Mouse (Mus musculus) heart, embryonic 10.5 days (tissue): ENCODE data around the gene Ipo5. TPM values are rescaled to one million over a fixed set of nuclear protein-coding genes. Genes with fewer than 3 reads are reported as not detected.

Experiments
- DNase-seq: peaks from one replicate; pipeline ENCODE4 v3.0.0-alpha.2; 2017; ENCODE audit warnings: low spot score
- H3K27ac ChIP-seq: fragments of 300-500 bp; sonication (generic); 2 replicates; pipeline ENCODE4 v1.5.1; 2016; ENCODE audit warnings: mild to moderate bottlenecking
- H3K27me3 ChIP-seq: fragments of 300-500 bp; sonication (generic); 2 replicates; pipeline ENCODE4 v1.6.1; 2016; ENCODE audit warnings: mild to moderate bottlenecking; ENCODE audit not compliant: poor library complexity, insufficient read depth, severe bottlenecking
- H3K36me3 ChIP-seq: fragments of 300-500 bp; sonication (generic); 2 replicates; pipeline ENCODE4 v1.6.1; 2016; ENCODE audit warnings: mild to moderate bottlenecking, moderate library complexity
- H3K4me1 ChIP-seq: fragments of 300-500 bp; sonication (generic); 2 replicates; pipeline ENCODE4 v1.6.1; 2016; ENCODE audit warnings: mild to moderate bottlenecking
- H3K4me3 ChIP-seq: fragments of 300-500 bp; sonication (generic); 2 replicates; pipeline ENCODE4 v1.5.1; 2016; ENCODE audit warnings: mild to moderate bottlenecking, moderate library complexity
- H3K9me3 ChIP-seq: fragments of 300-500 bp; sonication (generic); 2 replicates; pipeline ENCODE4 v1.6.1; 2016; ENCODE audit warnings: mild to moderate bottlenecking, moderate library complexity
- WGBS: fragments of 180-500 bp; shearing (Covaris S2); methylation state at CpG from one replicate; pipeline ENCODE4 v1.1.7; 2016; 5-methylcytosine and 5-hydroxymethylcytosine counted together
- polyA plus RNA-seq: library from polyadenylated mRNA; unstranded; fragments of >200 nt; fragmentation: Nextera tagmentation; extraction: Ambion mirVana; gene quantifications from 2 replicates; pipeline ENCODE4 v1.2.1, GENCODE M21; 2016

Ipo5 gene
- polyA plus RNA-seq, 1 experiment from 2014 or later, result 104 TPM

- H3K27me3 ChIP-seq, result no peaks in the 10 kb centered on the region
- 90% methylated on average over 11 of the region's 11 CpGs for WGBS
- DNase-seq, result no peak
Measured at GRCm38 (mm10) chr14:120888681-120889080, 22.3 kb upstream of the Ipo5 start.

GRCm38 (mm10) chr14:120892369-120892768 lies 18.7 kb upstream of the Ipo5 start:
- no peak for DNase-seq
- H3K4me1 ChIP-seq, result peaks cover 5% of the 10 kb centered on the region; the same call in 1 of the 2 replicates
- H3K36me3 ChIP-seq, result no peaks in the 10 kb centered on the region
- H3K9me3 ChIP-seq, result no peaks in the 10 kb centered on the region
- no peaks in the 10 kb centered on the region for H3K27me3 ChIP-seq
- WGBS, result 70% methylated on average over 8 of the region's 8 CpGs
- H3K27ac ChIP-seq, result no peak overlapping the region
- no peak overlapping the region for H3K4me3 ChIP-seq

More at GRCm38 (mm10) chr14:120888681-120889080, 22.3 kb upstream of the Ipo5 start:
- Histone ChIP-seq H3K4me3 (no peak overlapping the region), H3K4me1 (no peaks in the 10 kb centered on the region), H3K27ac (no peak overlapping the region), H3K36me3 (no peaks in the 10 kb centered on the region), H3K9me3 (no peaks in the 10 kb centered on the region)

DNA sequence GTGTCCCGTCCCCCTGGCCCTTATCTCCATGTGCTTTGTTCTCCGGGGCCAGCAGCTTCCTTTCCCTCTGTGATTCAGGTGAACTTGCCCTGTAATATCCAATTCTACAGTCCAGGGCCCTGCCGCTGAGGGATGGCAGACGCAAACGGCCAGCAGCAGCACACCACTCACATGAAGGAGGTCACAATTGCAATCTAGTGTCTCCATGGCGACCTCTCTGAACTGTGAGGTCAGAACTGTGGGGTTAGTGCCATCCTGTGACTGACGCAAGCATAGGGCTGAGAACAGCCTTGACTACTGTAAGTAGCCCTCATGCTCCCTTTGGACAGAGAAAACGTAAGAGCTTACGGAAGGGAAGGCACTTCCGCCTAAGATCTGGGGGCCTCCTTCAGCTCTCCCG lies 14.4 kb upstream of the Ipo5 start:
- no peaks in the 10 kb centered on the region for H3K36me3 ChIP-seq
- H3K4me1 ChIP-seq, result peaks cover 5% of the 10 kb centered on the region; the same call in 1 of the 2 replicates
- DNase-seq, result no peak
- H3K27me3 ChIP-seq, result no peaks in the 10 kb centered on the region
- H3K9me3 ChIP-seq, result no peaks in the 10 kb centered on the region
- H3K4me3 ChIP-seq, result no peak overlapping the region
- no peak overlapping the region for H3K27ac ChIP-seq
- WGBS, result 73% methylated on average over 11 of the region's 11 CpGs

DNA sequence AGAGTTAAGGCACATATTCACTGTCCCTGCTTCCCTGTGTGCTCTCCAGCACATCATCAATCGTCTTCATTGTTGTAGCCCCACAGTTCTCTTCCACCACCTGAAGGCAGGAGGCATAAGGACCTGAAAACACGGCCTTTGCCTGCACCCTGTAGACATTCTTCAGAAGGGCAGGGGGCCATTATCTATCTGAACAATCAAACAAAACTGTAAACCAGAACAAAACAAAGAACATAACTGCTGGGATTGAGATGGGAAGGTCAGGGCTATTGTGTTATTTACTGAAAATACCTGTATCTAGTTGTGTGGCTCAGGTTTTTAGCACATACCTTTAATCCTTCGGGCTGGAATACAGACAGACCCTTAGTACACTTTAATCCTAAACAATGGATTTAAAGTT lies 12.1 kb upstream of the Ipo5 start:
- Histone ChIP-seq H3K9me3 (no peaks in the 10 kb centered on the region), H3K36me3 (no peaks in the 10 kb centered on the region), H3K4me3 (no peak overlapping the region), H3K27ac (no peak overlapping the region), H3K4me1 (peaks cover 5% of the 10 kb centered on the region; the same call in 1 of the 2 replicates), H3K27me3 (no peaks in the 10 kb centered on the region)
- no peak for DNase-seq
- 77% methylated on average over 3 of the region's 3 CpGs for WGBS

- Histone ChIP-seq H3K27me3 (no peaks in the 10 kb centered on the region), H3K9me3 (no peaks in the 10 kb centered on the region), H3K4me3 (no peak overlapping the region), H3K4me1 (peaks cover 13% of the 10 kb centered on the region; the same call in 1 of the 2 replicates), H3K36me3 (no peaks in the 10 kb centered on the region), H3K27ac (no peak overlapping the region)
- WGBS, result 79% methylated on average over 3 of the region's 3 CpGs
- no peak for DNase-seq
Measured at GRCm38 (mm10) chr14:120909396-120909795, 1.6 kb upstream of the Ipo5 start.

DNA sequence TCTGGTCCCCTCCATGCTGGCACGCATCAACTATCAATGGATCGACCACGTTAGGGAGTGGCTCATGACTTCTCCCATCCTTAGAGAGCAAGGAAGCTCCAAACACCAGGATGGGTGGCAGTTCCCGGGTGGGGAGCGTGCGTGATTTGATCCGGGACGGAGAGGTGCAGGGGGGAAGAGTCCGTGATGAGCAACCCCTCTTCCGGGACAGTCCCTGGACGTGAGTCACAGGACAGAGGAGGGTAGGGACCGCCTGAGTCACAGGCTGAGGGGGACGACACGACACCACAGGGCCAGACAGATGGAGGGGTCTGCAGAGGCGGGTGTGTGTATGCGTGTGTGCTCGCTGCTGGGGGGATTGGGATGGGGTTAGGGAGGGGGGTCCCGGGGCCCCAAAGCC lies 704 bp upstream of the Ipo5 start:
- WGBS, result under 1% methylated on average over 18 of the region's 18 CpGs
- DNase-seq, result no peak
- H3K4me1 ChIP-seq, result peaks cover 13% of the 10 kb centered on the region; the same call in 1 of the 2 replicates

DNA sequence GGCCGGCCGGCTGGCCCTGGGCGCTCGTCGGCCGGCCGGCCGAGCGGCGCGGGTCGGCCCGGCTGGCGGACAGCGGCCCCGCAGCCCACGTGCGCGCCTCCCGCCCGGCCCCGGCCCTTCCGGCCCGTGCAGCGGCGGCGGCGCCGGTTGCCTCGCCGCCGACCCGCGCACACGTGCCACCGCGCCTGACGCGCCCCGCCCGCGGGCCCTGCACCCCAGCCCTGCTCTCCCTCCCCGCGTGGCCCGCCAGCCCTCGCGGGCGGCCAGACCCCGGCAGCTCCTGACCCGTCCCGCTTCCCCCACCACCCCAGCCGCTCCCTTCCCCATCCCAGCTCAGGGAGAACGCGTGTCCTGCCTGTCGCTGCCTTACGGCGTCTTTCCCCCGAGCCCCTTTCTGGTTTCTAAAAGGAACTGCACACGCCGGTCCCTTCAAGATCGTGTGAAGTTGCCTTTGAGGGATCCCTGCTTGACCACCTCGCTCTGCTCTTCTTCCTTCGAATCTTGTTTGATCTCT lies 421 bp downstream of the Ipo5 start:
- Histone ChIP-seq H3K36me3 (no peaks in the 10 kb centered on the region), H3K27me3 (no peaks in the 10 kb centered on the region), H3K27ac (peak overlapping the region; percentile 94), H3K4me3 (peak overlapping the region; percentile 84), H3K9me3 (no peaks in the 10 kb centered on the region), H3K4me1 (peaks cover 13% of the 10 kb centered on the region; the same call in 1 of the 2 replicates)
- 5% methylated on average over 60 of the region's 63 CpGs for WGBS
- peak; percentile 86 for DNase-seq

More for the DNA sequence above, 704 bp upstream of the Ipo5 start:
- H3K27me3 ChIP-seq, result no peaks in the 10 kb centered on the region
- H3K36me3 ChIP-seq, result no peaks in the 10 kb centered on the region
- peak overlapping the region; percentile 84 for H3K4me3 ChIP-seq
- no peaks in the 10 kb centered on the region for H3K9me3 ChIP-seq
- peak overlapping the region; percentile 94 for H3K27ac ChIP-seq

DNA sequence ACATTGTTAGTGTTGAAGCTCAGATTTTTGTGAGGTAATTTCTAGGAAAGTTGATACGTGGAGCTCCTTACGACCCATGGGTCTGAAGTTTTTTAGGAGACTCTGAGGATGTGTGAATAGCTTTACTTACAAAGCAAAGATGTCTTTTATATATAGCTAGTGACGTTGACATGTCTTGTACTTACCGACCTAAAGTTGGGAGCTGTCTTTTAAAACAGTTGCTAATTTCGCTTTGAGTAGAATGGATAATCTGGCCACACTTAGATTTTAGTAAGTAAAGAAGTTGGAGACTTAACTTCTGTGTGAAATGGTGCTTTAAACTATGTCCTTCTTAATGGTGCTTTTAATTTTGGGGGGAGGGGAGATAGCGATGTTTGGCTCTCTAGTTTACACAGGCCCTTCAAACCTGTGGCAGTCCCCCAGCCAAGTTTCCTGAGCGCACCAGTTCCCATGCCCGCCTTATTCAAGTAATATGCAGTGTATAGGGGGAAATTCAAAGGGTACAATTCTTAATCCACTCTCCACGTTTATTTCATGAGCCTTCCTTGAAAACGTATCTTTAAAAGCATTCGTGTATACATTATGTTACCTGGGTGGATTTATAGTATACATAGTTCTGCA lies 1.2 kb downstream of the Ipo5 start:
- H3K36me3 ChIP-seq, result 0 out of 2 replicates have a peak, but pooled peaks cover 2% of the 10 kb centered on the region
- peak; percentile 61 for DNase-seq
- H3K4me3 ChIP-seq, result peak overlapping the region; percentile 84
- H3K27ac ChIP-seq, result peak overlapping the region; percentile 94; the same call in 1 of the 2 replicates
- WGBS, result 12% methylated on average over 11 of the region's 11 CpGs
- peaks cover 13% of the 10 kb centered on the region; the same call in 1 of the 2 replicates for H3K4me1 ChIP-seq
- H3K9me3 ChIP-seq, result no peaks in the 10 kb centered on the region
- H3K27me3 ChIP-seq, result no peaks in the 10 kb centered on the region

DNA sequence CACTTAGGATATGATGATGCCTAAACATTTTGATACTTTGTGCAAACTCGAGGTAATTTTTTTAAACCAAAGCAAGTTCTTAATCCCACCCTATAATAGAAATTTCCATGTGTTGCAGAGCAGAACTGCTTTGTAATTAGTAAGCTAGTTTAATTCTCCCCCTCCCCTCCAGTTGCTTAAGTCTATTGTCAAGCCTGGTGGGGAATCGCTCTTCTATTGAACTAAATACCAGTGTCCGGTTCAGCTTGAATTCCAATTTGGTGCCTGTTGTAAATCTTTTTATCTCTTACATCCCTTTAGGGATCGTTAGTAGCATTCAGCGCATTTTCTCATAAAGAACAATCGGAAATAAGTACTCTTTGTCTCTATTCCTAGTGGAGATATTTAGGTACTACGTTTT lies 1.9 kb downstream of the Ipo5 start:
- Histone ChIP-seq H3K4me1 (peaks cover 13% of the 10 kb centered on the region; the same call in 1 of the 2 replicates), H3K27ac (no peak overlapping the region), H3K27me3 (no peaks in the 10 kb centered on the region), H3K36me3 (peaks cover 9% of the 10 kb centered on the region; the same call in 1 of the 2 replicates), H3K4me3 (peak overlapping the region; percentile 84), H3K9me3 (no peaks in the 10 kb centered on the region)
- no peak for DNase-seq
- 63% methylated on average over 7 of the region's 7 CpGs for WGBS

- 91% methylated on average over 4 of the region's 4 CpGs for WGBS
- no peak for DNase-seq
- Histone ChIP-seq H3K4me1 (no peaks in the 10 kb centered on the region), H3K36me3 (peaks cover 94% of the 10 kb centered on the region), H3K9me3 (no peaks in the 10 kb centered on the region), H3K27ac (no peak overlapping the region), H3K27me3 (no peaks in the 10 kb centered on the region), H3K4me3 (no peak overlapping the region)
Measured at GRCm38 (mm10) chr14:120921805-120922204, 10.8 kb downstream of the Ipo5 start.

DNA sequence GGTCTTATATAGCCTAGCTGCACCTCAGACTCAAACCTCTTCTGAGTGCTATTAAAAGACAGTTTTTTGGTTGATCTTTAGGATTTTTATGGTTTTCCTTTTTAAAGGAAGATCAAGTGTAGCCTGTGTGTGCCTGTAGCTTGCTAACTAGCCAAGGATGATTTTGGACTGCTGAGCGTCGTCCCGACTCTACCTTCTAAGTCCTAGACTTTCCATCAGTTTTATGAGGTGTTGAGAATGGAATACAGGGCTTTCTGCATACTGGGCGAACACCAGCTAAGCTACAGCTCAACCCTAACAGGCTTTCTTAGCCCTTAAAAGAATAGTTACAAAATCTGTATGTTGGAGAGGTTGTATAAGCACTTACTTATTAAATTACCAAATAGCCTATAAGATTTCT lies 13.0 kb downstream of the Ipo5 start:
- Histone ChIP-seq H3K4me1 (no peaks in the 10 kb centered on the region), H3K4me3 (no peak overlapping the region), H3K36me3 (peaks cover 94% of the 10 kb centered on the region), H3K9me3 (no peaks in the 10 kb centered on the region), H3K27me3 (no peaks in the 10 kb centered on the region), H3K27ac (no peak overlapping the region)
- no peak for DNase-seq
- WGBS, result 92% methylated on average over 4 of the region's 4 CpGs

GRCm38 (mm10) chr14:120925731-120926585 lies 14.9 kb downstream of the Ipo5 start:
- WGBS, result 92% methylated on average over 14 of the region's 14 CpGs
- DNase-seq, result no peak
- Histone ChIP-seq H3K36me3 (peaks cover 95% of the 10 kb centered on the region), H3K4me1 (no peaks in the 10 kb centered on the region), H3K27me3 (no peaks in the 10 kb centered on the region), H3K9me3 (no peaks in the 10 kb centered on the region), H3K27ac (no peak overlapping the region), H3K4me3 (no peak overlapping the region)

DNA sequence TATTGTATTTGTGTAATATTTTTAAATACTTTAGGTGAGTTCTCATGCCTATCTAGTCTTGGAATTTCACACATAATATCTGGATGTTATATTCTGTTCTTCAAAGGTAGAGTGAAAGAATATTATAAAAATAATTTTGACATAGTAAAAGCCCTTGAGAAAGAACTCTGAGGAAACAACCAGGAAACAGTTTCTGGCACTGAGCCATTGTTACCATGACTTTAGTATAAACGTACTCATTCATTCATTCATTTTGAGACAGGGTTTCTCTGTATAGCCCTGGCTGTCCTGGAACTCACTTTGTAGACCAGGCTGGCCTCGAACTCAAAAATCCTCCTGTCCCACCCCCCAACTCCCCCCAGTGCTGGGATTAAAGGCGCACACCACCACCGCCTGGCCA lies 20.2 kb downstream of the Ipo5 start:
- no peak overlapping the region for H3K4me3 ChIP-seq
- WGBS, result 88% methylated on average over 4 of the region's 4 CpGs
- no peaks in the 10 kb centered on the region for H3K27me3 ChIP-seq
- H3K4me1 ChIP-seq, result no peaks in the 10 kb centered on the region
- peaks cover 95% of the 10 kb centered on the region for H3K36me3 ChIP-seq
- H3K27ac ChIP-seq, result no peak overlapping the region
- no peak for DNase-seq
- no peaks in the 10 kb centered on the region for H3K9me3 ChIP-seq
